9 mouse cellular contexts compared by ENCODE assay signal in the genomic region with DNA sequence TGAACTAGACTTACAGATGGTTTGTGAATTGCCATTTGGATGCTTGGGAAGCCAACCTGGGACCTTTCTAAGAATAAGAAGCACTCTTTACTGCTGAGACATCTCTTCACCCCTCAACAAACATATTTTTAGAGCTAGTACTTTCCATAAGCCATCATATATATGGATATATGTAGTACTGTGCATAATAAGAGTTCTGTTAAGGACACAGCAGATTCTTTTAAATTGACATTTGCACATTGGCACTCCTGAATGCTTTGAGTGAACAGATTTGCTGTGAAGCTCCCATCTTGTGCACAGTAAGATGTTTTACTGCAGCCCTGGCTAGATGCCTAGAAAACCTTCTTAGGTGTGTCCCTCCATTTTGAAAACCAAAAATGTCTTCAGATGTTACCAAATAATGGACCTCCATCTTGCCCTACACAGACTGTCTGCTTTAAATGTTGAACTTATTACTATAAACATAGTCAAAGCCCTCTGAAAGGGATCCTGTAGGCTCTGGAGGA.
"Had no signal": no experiment of that assay in that cellular context is flagged by ENCODE, and none has a peak within 500 bp of the region (broad histone marks: within the 10 kb centered on the region; RNA-seq: fewer than 3 reads in every experiment).

No protein-coding gene starts in this region.

- DNase-seq: kidney, adult 2 months; kidney, postnatal 25 days; lung, adult 2 months; lung, postnatal 36 days; retina, postnatal 1 day; right cerebral cortex, postnatal 4 days; spleen, adult 18-20 months; thymus, adult 2 months; thymus, postnatal 25 days had no signal
